Mouse (Mus musculus) heart, adult 2 months (tissue): ENCODE measurements around the gene Kcna6. TPM values are rescaled to one million over a fixed set of nuclear protein-coding genes. Genes with fewer than 3 reads are reported as not detected.

ENCODE experiments used
- DNase-seq, 2 experiments: peaks; one replicate each; pipeline ENCODE4 v3.0.0; 2021
- H3K27ac ChIP-seq: fragments of 200-600 bp; 2 replicates; pipeline ENCODE4 v1.8.1; 2022
- H3K27me3 ChIP-seq: fragments of 200-500 bp; 2 replicates; pipeline ENCODE4 v1.6.1; 2012; ENCODE audit warnings: mild to moderate bottlenecking, low read length, inconsistent platforms, mixed read lengths; ENCODE audit not compliant: control insufficient read depth, insufficient read depth
- H3K36me3 ChIP-seq: fragments of 200-500 bp; 2 replicates; pipeline ENCODE4 v1.6.1; 2012; ENCODE audit warnings: low read length, inconsistent platforms; ENCODE audit not compliant: control insufficient read depth, insufficient read depth
- H3K4me1 ChIP-seq: fragments of 200-500 bp; 2 replicates; pipeline ENCODE4 v1.6.1; 2011; ENCODE audit warnings: low read length; ENCODE audit not compliant: control insufficient read depth, insufficient read depth
- H3K4me3 ChIP-seq: fragments of 200-600 bp; 2 replicates; pipeline ENCODE4 v1.8.1; 2022
- H3K79me2 ChIP-seq: fragments of 200-500 bp; replicated peaks from 2 replicates; pipeline ENCODE4 v1.6.1; 2012; ENCODE audit warnings: mild to moderate bottlenecking, inconsistent platforms, low read length, moderate library complexity, mixed read lengths; ENCODE audit not compliant: control insufficient read depth, insufficient read depth
- H3K9ac ChIP-seq: fragments of 200-500 bp; 2 replicates; pipeline ENCODE4 v1.6.1; 2012; ENCODE audit warnings: low read depth, mild to moderate bottlenecking, control low read depth, inconsistent platforms, low read length, mixed read lengths
- CTCF ChIP-seq: fragments of 200-600 bp; IDR thresholded peaks from 2 replicates; pipeline ENCODE4 v1.8.1; 2022; ENCODE audit warnings: antibody characterized with exemption, mild to moderate bottlenecking, moderate library complexity
- EP300 ChIP-seq: fragments of 200-500 bp; IDR thresholded peaks from 2 replicates; pipeline ENCODE4 v1.6.1; 2011; ENCODE audit warnings: low read depth, low read length, control low read depth; ENCODE audit not compliant: insufficient read depth
- POLR2A ChIP-seq: fragments of 200-500 bp; IDR thresholded peaks from 2 replicates; pipeline ENCODE4 v1.6.1; 2011; ENCODE audit warnings: mild to moderate bottlenecking, low read depth, low read length, control low read depth; ENCODE audit not compliant: insufficient read depth
- WGBS: fragments of 180-500 bp; shearing (Covaris S2); methylation state at CpG from one replicate; pipeline ENCODE4 v1.1.7; 2018; 5-methylcytosine and 5-hydroxymethylcytosine counted together
- intact Hi-C: fragments of 180-260 bp; cut with DNase I; formaldehyde crosslinking; loops from one replicate; pipeline ENCODE4 v1.15.1; 2025
- polyA plus RNA-seq: library from polyadenylated mRNA; depleted of rRNA; stranded (reverse); fragments of >200 nt; gene quantifications from 2 replicates; pipeline ENCODE4 v1.2.3, GENCODE M21; 2012
- total RNA-seq, 2 experiments: library from RNA; stranded (reverse); gene quantifications; 2 replicates each; pipeline ENCODE4 v1.2.3; 2021

Kcna6 gene
- total and polyA plus RNA-seq, 3 experiments, result 1.2 TPM

GRCm38 (mm10) chr6:126773873-126774272, 33.4 kb upstream of the Kcna6 start:
- no peak for TF ChIP-seq EP300
- no peak for TF ChIP-seq POLR2A
- no peak for TF ChIP-seq CTCF
- Histone ChIP-seq H3K79me2 (no peaks in the 10 kb centered on the region), H3K4me3 (no peak overlapping the region), H3K9ac (no peak overlapping the region), H3K27ac (no peak overlapping the region), H3K27me3 (no peaks in the 10 kb centered on the region), H3K4me1 (no peaks in the 10 kb centered on the region), H3K36me3 (no peaks in the 10 kb centered on the region)
- WGBS, result 53% methylated on average over 4 of the region's 4 CpGs
- intact Hi-C loops, result no loop called here
- no peak for DNase-seq

- H3K9ac ChIP-seq, result no peak overlapping the region
- peak in 1 of 2 experiments; percentile 12 for DNase-seq
- H3K79me2 ChIP-seq, result no peaks in the 10 kb centered on the region
- no peaks in the 10 kb centered on the region for H3K27me3 ChIP-seq
- H3K4me3 ChIP-seq, result no peak overlapping the region
- no peaks in the 10 kb centered on the region for H3K4me1 ChIP-seq
- no peak overlapping the region for H3K27ac ChIP-seq
- 57% methylated on average over 4 of the region's 4 CpGs for WGBS
- intact Hi-C loops, result no loop called here
- no peak for TF ChIP-seq CTCF
- no peak for TF ChIP-seq POLR2A
- no peak for TF ChIP-seq EP300
- no peaks in the 10 kb centered on the region for H3K36me3 ChIP-seq
Observed at GRCm38 (mm10) chr6:126772326-126772725, 31.9 kb upstream of the Kcna6 start.

- Histone ChIP-seq H3K27ac (no peak overlapping the region), H3K79me2 (no peaks in the 10 kb centered on the region), H3K4me1 (no peaks in the 10 kb centered on the region), H3K27me3 (no peaks in the 10 kb centered on the region), H3K36me3 (no peaks in the 10 kb centered on the region), H3K4me3 (no peak overlapping the region), H3K9ac (no peak overlapping the region)
- DNase-seq, result no peak
- 68% methylated on average over 12 of the region's 12 CpGs for WGBS
- intact Hi-C loops, result no loop called here
- TF ChIP-seq EP300, result no peak
Observed at GRCm38 (mm10) chr6:126770146-126770731, 29.8 kb upstream of the Kcna6 start.

GRCm38 (mm10) chr6:126768957-126769665, 28.6 kb upstream of the Kcna6 start:
- no peak for DNase-seq
- H3K4me1 ChIP-seq, result no peaks in the 10 kb centered on the region
- TF ChIP-seq EP300, result no peak
- TF ChIP-seq CTCF, result no peak
- TF ChIP-seq POLR2A, result no peak
- H3K79me2 ChIP-seq, result no peaks in the 10 kb centered on the region
- no peak overlapping the region for H3K4me3 ChIP-seq
- WGBS, result 66% methylated on average over 11 of the region's 11 CpGs
- no peaks in the 10 kb centered on the region for H3K27me3 ChIP-seq
- H3K9ac ChIP-seq, result no peak overlapping the region
- intact Hi-C loops, result no loop called here
- no peaks in the 10 kb centered on the region for H3K36me3 ChIP-seq
- H3K27ac ChIP-seq, result no peak overlapping the region

GRCm38 (mm10) chr6:126767610-126768532, 27.4 kb upstream of the Kcna6 start:
- Histone ChIP-seq H3K36me3 (no peaks in the 10 kb centered on the region), H3K27ac (no peak overlapping the region), H3K9ac (no peak overlapping the region), H3K4me1 (no peaks in the 10 kb centered on the region), H3K27me3 (no peaks in the 10 kb centered on the region), H3K79me2 (no peaks in the 10 kb centered on the region), H3K4me3 (no peak overlapping the region)
- no peak for DNase-seq
- intact Hi-C loops, result no loop called here
- WGBS, result 27% methylated on average over 7 of the region's 7 CpGs
- TF ChIP-seq POLR2A, result no peak
- no peak for TF ChIP-seq CTCF
- no peak for TF ChIP-seq EP300

- Histone ChIP-seq H3K27ac (no peak overlapping the region), H3K4me3 (no peak overlapping the region), H3K4me1 (no peaks in the 10 kb centered on the region), H3K79me2 (no peaks in the 10 kb centered on the region), H3K36me3 (no peaks in the 10 kb centered on the region), H3K27me3 (no peaks in the 10 kb centered on the region), H3K9ac (no peak overlapping the region)
- TF ChIP-seq POLR2A, result no peak
- TF ChIP-seq EP300, result no peak
- no peak for TF ChIP-seq CTCF
- no peak for DNase-seq
- intact Hi-C loops, result no loop called here
- WGBS, result 51% methylated on average over 5 of the region's 5 CpGs
Observed at GRCm38 (mm10) chr6:126766552-126766951, 26.1 kb upstream of the Kcna6 start.
